Mouse (Mus musculus): Measurements from ENCODE around the gene Bloc1s1. TPM values are rescaled to one million over a fixed set of nuclear protein-coding genes. Genes with fewer than 3 reads are reported as not detected.

Gene Bloc1s1
- polyA plus RNA-seq, 1 experiment from 2014 or later, result 230 TPM

DNA sequence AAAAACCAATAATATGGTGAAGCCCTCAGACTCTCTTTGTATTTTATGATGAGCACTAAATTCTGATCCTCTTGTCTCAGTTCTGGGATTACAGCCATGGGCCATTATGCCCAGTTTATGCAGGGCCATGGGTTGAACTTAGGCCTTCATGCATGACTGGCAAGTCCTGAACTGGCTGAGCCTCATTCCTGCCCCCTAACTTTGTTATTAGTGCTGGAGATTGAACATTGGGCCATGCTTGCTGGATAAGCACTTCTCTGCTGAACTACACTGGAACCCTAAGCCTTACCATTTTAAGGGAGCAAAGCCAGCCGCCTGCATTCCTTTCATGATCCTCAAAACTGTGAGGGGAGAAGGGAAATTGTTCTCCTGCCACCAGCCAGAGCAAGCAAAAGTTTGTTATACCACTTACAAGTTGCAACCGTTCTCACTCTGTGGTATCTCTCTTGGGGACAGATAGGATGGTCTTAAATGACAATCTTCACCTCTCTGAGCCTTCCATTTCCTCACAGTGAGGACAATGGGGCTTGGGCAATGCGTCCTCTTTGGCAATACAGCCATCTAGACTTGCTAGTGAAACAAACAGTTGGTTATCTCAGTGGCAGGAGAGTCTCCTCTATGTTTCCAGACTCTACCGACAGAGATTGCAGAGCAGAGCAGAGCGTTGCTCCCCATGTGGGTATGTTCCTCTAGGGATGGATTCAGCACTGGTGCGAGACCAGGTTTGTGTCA lies 23.9 kb downstream of the Bloc1s1 start:
- ATAC-seq (replicated peaks), result no peak

DNA sequence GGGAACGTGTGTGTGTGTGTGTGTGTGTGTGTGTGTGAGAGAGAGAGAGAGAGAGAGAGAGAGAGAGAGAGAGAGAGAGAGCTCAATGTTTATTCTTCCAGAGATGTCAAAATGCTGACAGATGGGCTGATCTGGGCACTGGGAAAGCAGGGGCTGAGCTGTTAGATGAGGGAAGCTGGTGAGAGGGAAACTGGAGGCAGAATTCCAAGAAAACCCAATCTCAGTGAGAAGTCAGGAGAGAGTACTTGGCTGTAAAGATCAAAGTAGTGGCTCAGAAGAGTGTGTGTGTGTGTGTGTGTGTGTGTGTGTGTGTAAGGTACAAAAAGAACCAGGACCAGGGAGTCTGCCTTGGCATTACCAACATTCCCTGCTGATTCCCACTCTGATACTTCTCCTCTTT lies 26.3 kb downstream of the Bloc1s1 start:
- peak overlapping the region; percentile 53 for H3K27ac ChIP-seq (replicated peaks)
- H3K9ac ChIP-seq (replicated peaks), result no peak overlapping the region
- no peaks in the 10 kb centered on the region for H3K9me3 ChIP-seq
- no peak overlapping the region for H3K4me3 ChIP-seq
- no peak; the same call in 1 of the 2 replicates for ATAC-seq (replicated peaks)
- H3K4me1 ChIP-seq, result peaks cover 23% of the 10 kb centered on the region
- WGBS, result 7% methylated on average over 1 of the region's 1 CpGs
- H3K36me3 ChIP-seq, result no peaks in the 10 kb centered on the region
- no peak overlapping the region for H3K4me2 ChIP-seq (replicated peaks)
- H3K27me3 ChIP-seq, result 0 out of 2 replicates have a peak, but pooled peaks cover 6% of the 10 kb centered on the region

More for the DNA sequence above, 23.9 kb downstream of the Bloc1s1 start:
- H3K27ac ChIP-seq (replicated peaks), result no peak overlapping the region
- no peak overlapping the region for H3K9ac ChIP-seq (replicated peaks)
- no peak overlapping the region for H3K4me3 ChIP-seq
- WGBS, result 85% methylated on average over 6 of the region's 6 CpGs
- H3K4me2 ChIP-seq (replicated peaks), result no peak overlapping the region
- peaks cover 16% of the 10 kb centered on the region for H3K4me1 ChIP-seq
- H3K27me3 ChIP-seq, result 0 out of 2 replicates have a peak, but pooled peaks cover 6% of the 10 kb centered on the region
- no peaks in the 10 kb centered on the region for H3K9me3 ChIP-seq
- no peaks in the 10 kb centered on the region for H3K36me3 ChIP-seq

DNA sequence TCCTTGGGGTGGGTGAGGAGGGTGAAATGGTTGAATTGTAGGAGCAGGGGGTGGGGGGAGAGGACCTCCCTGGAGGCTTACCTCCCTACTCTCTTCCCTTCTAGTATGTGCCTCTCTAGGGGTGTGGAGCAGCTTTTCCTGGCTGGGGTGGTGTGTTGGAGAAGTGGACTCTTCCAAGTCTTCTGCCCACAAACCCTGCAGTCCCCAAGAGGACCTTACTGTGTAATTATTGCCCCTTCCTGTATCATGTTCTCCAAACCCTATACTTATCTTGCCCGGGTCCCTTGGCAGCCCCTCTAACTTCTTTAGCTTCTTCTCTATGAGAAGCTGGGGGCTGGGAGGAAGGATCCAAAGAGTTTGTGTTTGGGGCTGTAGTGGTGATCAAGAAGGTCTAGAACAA lies 27.0 kb downstream of the Bloc1s1 start:
- Histone ChIP-seq H3K9me3 (no peaks in the 10 kb centered on the region), H3K4me2 (replicated peaks) (peak overlapping the region; percentile 7; the same call in 1 of the 2 replicates)
- no peak for ATAC-seq (replicated peaks)

DNA sequence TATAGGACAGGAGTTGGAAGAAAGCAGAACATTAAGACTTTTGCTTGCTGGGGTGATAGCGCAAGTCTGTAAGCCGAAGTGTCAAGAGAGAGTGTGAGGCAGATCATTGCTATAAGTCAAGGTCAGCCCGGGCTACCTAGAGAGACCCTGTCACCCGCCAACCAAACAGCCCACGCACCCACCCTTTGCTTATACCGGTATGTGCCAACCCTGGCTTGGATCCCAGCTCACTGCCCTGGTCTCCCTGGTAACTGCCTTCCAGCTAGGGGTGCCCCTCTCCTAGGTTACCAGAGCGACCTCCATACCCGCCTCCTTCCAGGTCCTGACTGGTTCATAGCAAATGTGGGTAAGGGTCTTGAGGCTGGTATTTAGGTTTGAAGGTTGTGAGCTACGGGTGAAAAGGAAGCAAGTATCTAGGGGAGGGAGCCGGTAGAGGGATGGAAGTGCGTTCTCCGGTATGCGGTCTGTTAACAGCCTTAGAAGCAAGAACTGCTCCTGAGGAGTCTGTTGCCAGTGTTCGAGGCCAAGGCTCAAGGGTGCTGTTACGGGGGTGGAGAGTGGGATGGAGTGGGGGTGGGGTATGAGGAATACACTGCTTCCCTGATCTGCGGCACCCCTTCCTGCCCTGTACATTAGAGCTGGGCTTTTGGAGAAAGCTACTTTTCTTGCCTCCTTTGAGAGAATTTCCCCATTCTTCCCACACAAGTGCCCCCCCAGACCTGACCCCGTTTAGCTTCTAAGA lies 27.7 kb downstream of the Bloc1s1 start:
- Histone ChIP-seq H3K4me1 (peaks cover 25% of the 10 kb centered on the region), H3K27ac (replicated peaks) (peak overlapping the region; percentile 20), H3K27me3 (0 out of 2 replicates have a peak, but pooled peaks cover 6% of the 10 kb centered on the region), H3K36me3 (no peaks in the 10 kb centered on the region), H3K9me3 (no peaks in the 10 kb centered on the region), H3K9ac (replicated peaks) (no peak overlapping the region), H3K4me2 (replicated peaks) (peak overlapping the region; percentile 7), H3K4me3 (no peak overlapping the region)
- ATAC-seq (replicated peaks), result peak; percentile 27
- WGBS, result 4% methylated on average over 17 of the region's 17 CpGs

More for the DNA sequence above, 27.0 kb downstream of the Bloc1s1 start:
- Histone ChIP-seq H3K9ac (replicated peaks) (no peak overlapping the region), H3K36me3 (no peaks in the 10 kb centered on the region), H3K4me1 (peaks cover 25% of the 10 kb centered on the region), H3K27me3 (0 out of 2 replicates have a peak, but pooled peaks cover 6% of the 10 kb centered on the region), H3K4me3 (no peak overlapping the region), H3K27ac (replicated peaks) (0 out of 2 replicates have a peak overlapping the region, but pooled peaks have one; percentile 53)
- 59% methylated on average over 1 of the region's 1 CpGs for WGBS

DNA sequence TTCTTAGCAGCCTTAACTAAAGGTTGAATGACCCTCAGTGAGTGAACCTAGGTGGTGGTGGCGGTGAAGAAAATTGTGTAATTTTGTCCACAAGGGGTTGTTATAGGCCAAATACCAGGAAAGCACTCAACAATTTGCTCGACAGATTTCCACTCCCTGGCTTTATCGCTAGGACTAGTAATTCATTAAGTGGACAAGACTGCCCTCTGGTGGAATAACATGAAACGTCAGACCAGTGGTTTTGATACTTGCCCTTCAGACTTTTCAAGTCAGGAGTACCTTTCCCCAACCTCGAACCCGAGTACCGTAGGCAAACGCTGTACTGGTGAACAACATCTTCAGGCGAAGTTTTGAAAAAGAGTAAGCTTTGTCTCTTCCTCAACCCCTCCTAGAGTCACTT lies 28.4 kb downstream of the Bloc1s1 start:
- peaks cover 32% of the 10 kb centered on the region for H3K4me1 ChIP-seq
- H3K4me2 ChIP-seq (replicated peaks), result peak overlapping the region; percentile 7
- no peak overlapping the region for H3K9ac ChIP-seq (replicated peaks)
- no peak overlapping the region for H3K4me3 ChIP-seq
- WGBS, result 0% methylated on average over 9 of the region's 9 CpGs
- ATAC-seq (replicated peaks), result no peak
- 0 out of 2 replicates have a peak, but pooled peaks cover 6% of the 10 kb centered on the region for H3K27me3 ChIP-seq
- no peaks in the 10 kb centered on the region for H3K9me3 ChIP-seq
- no peak overlapping the region for H3K27ac ChIP-seq (replicated peaks)
- H3K36me3 ChIP-seq, result no peaks in the 10 kb centered on the region

DNA sequence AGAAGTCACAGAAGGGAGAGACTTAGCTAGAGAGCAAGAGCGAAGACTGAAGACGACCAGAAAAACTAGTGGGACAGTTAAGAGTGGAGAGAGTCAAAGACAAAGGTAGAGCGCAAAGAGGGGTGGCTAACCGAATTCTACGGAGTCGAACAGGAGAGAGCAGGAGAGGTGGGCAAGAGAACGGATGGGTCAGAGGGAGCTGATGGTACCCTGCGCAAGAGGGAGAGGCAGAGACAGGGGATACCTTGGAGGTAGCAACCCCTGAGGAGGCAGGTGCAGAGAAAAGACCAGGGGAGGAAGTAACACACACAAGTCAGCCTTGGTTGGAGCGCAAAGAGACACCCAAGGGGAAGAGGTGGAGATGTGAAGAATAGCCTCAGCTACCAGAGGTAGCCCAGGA lies 31.6 kb downstream of the Bloc1s1 start:
- Histone ChIP-seq H3K36me3 (peaks cover 5% of the 10 kb centered on the region; the same call in 1 of the 2 replicates), H3K4me1 (peaks cover 55% of the 10 kb centered on the region)
- ATAC-seq (replicated peaks), result peak; percentile 12; the same call in 1 of the 2 replicates

DNA sequence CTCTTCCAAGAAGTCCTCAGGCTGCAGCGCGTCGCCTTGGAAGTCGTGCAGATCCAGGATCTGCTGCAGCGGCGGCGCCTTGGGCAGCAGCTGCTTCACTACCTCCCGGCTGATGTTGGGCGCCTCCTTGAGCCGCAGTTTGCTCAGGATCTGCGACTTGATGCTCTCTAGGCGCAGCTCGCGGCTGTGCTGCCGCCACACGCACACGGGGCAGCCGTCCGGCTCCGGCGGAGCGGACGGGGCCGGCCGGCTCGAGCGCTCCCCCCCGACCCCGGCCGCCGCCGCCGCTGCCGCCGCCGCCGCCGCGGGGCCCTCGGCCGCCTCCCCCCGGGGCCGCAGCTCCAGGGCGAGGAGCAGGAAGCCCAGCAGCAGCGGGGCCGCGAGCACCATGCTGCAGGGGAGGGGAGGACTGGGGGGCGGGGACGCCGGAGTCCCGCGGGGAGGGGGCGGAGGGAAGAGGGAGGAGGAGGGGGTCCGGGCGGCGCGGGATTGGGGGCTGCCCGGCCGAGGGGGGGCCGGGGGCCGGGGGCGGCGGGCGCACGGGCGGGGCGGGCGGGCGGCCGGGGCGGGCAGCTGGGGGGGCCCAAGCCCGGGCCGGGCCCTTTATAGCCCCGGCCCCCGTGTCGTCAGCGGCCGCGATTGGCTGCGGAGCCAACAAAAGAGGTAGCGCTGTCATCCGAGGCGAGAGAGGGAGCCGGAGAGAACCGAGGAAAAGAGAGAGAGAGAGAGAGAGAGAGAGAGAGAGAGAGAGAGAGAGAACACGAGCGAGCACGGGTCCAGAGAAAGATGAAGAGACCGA lies 32.3 kb downstream of the Bloc1s1 start, which contains the start of gene Gdf11:
Gdf11 (minus strand) TSS at position 423 of the 799 bp plus-strand sequence.
- Histone ChIP-seq H3K4me3 (peak within 1 kb of the TSS; percentile 68), H3K4me2 (replicated peaks) (peak within 1 kb of the TSS; percentile 90), H3K27me3 (0 out of 2 replicates have a peak, but pooled peaks cover 3% of the 10 kb centered on the region), H3K9ac (replicated peaks) (peak within 1 kb of the TSS; percentile 81), H3K36me3 (peaks cover 7% of the 10 kb centered on the region; the same call in 1 of the 2 replicates), H3K27ac (replicated peaks) (peak within 1 kb of the TSS; percentile 97), H3K9me3 (no peaks in the 10 kb centered on the region), H3K4me1 (peaks cover 48% of the 10 kb centered on the region)
- ATAC-seq (replicated peaks), result peak; percentile 85
- WGBS, result under 1% methylated on average over 57 of the region's 89 CpGs

More for the DNA sequence above, 31.6 kb downstream of the Bloc1s1 start:
- Histone ChIP-seq H3K27ac (replicated peaks) (peak overlapping the region; percentile 97), H3K9me3 (no peaks in the 10 kb centered on the region), H3K4me3 (peak overlapping the region; percentile 68), H3K27me3 (0 out of 2 replicates have a peak, but pooled peaks cover 6% of the 10 kb centered on the region), H3K9ac (replicated peaks) (peak overlapping the region; percentile 81), H3K4me2 (replicated peaks) (peak overlapping the region; percentile 90)
- WGBS, result under 1% methylated on average over 9 of the region's 9 CpGs

DNA sequence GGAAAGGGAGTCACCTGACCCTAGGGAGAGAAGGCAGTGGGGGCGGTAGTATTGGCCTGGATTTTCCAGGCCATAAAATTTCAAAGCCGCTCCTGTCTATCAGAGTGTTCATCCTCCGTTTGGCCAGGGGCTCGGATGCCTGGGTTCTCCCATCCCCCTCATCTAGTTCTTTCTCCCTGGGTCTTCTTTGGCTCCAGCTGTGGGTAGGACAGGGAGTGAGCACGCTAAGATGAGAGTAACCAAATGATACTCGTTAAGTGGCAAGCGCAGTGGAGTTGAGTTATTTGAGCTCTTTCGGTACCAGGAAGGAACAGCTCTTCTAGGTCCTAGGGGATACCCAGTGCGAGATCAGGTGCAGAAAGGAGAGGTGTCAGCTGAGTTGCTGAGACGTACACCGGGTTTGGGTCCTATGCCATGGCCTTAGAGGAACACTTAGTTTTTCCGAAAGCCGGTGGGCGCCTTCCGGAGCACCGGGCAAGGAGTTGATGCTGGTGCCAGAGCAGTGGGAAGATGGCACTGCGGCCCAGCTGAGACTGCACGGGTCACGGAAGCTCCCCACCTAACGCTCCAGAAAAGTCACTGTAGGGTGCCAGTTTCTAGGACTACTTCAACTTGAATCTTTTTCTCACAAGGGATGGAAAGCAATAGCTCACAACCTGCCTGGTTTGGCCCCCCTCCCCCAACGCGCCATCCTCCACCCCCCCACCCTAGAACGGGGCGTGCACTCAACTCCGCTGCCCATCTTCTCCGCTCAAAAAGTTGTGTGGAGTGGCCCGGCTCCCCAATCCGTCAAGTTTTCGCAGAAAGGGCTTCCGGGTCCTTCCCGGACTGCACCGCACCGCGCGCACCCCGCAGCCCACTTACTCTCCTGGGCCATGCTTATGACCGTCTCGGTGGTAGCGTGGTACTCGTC lies 33.2 kb downstream of the Bloc1s1 start:
- WGBS, result under 1% methylated on average over 40 of the region's 40 CpGs
- H3K4me2 ChIP-seq (replicated peaks), result peak overlapping the region; percentile 90
- peaks cover 40% of the 10 kb centered on the region for H3K4me1 ChIP-seq
- peak overlapping the region; percentile 68 for H3K4me3 ChIP-seq
- peak overlapping the region; percentile 81 for H3K9ac ChIP-seq (replicated peaks)
- ATAC-seq (replicated peaks), result peak; percentile 36; the same call in 1 of the 2 replicates
- peak overlapping the region; percentile 97 for H3K27ac ChIP-seq (replicated peaks)
- H3K36me3 ChIP-seq, result peaks cover 15% of the 10 kb centered on the region; the same call in 1 of the 2 replicates
- H3K27me3 ChIP-seq, result no peaks in the 10 kb centered on the region
- H3K9me3 ChIP-seq, result no peaks in the 10 kb centered on the region

DNA sequence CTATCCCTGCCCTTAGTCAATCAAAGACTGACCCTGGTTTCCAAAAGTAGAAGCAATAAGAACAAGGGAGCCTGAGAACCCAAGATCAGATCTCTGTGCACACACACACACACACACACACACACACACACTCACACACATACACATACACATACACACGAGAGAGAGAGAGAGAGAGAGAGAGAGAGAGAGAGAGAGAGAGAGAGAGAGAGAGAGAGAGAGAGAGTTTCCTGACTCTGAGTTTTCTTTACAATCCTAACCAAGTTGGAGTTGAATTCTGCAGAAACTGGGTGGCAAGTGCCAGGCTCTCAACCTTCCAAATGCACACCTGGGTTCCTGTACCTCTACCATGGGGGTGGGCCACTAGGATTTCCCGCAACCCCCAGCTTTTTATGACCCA lies 34.0 kb downstream of the Bloc1s1 start:
- peaks cover 22% of the 10 kb centered on the region for H3K36me3 ChIP-seq
- H3K9ac ChIP-seq (replicated peaks), result peak overlapping the region; percentile 81
- peak overlapping the region; percentile 68 for H3K4me3 ChIP-seq
- H3K27ac ChIP-seq (replicated peaks), result peak overlapping the region; percentile 76; the same call in 1 of the 2 replicates
- WGBS, result 7% methylated on average over 1 of the region's 2 CpGs
- H3K27me3 ChIP-seq, result no peaks in the 10 kb centered on the region
- H3K4me1 ChIP-seq, result peaks cover 40% of the 10 kb centered on the region
- ATAC-seq (replicated peaks), result no peak
- H3K4me2 ChIP-seq (replicated peaks), result peak overlapping the region; percentile 90
- no peaks in the 10 kb centered on the region for H3K9me3 ChIP-seq

DNA sequence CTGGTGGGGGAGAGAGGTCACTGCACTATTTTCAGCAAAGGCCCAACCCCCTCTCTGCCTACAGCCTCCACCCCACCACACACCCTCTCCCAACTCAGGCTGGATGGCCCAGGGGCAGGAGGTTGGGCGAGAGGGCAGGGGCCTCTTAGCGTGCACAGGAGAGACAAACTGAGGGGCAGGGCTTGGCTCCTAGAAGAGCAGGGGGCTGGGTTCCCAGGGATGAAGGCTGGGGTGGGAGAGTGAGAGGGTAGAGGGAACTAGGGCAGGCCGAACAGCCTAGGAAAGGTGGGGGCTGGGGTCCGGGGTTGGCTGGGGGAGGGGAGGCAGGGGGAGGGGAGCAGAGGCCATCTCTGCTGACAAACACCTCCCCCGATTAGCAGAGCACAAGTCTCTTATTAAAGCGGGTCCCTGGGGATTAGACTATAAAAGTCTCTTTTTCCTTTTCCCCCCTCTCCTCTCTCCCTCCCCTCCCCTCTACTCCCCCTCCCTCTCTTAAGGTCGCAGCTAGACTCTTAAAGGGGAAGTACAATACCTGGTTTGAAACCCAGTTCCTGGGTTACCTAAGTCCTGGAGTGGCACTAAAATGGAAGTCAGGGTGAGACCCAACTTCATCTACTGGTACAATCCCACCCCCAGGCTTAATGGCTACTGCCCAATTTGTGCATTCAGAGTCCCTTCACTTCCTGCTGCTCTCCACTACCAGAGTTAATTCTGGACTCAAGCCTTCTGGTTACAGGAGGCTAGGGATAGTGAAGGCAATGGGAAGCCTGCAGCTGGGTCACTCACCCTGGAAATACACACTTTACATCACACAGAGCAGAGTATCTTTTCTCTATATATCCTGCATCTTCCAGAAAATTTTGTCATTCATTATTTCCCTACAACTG lies 34.7 kb downstream of the Bloc1s1 start:
- Histone ChIP-seq H3K36me3 (peaks cover 24% of the 10 kb centered on the region), H3K9me3 (no peaks in the 10 kb centered on the region), H3K9ac (replicated peaks) (peak overlapping the region; percentile 53), H3K27ac (replicated peaks) (peak overlapping the region; percentile 76), H3K4me2 (replicated peaks) (peak overlapping the region; percentile 90), H3K4me1 (peaks cover 40% of the 10 kb centered on the region), H3K27me3 (no peaks in the 10 kb centered on the region), H3K4me3 (peak overlapping the region; percentile 68)
- peak; percentile 33 for ATAC-seq (replicated peaks)
- 0% methylated on average over 7 of the region's 7 CpGs for WGBS
